Mouse (Mus musculus) ovary, postnatal 14 days (tissue): Measurements from ENCODE around the gene Gm527.
A peak's percentile ranks its signal among the peaks of the same experiment; 100 is the strongest.

ENCODE experiments used
- DNase-seq: peaks from one replicate; pipeline ENCODE4 v3.0.0; 2022; ENCODE audit warnings: low spot score

Gene Gm527

GRCm38 (mm10) chr12:64917578-64918471, at the start of gene Gm527:
Gene Gm527, plus strand, starts transcription at chr12:64917906.
- peak; percentile 92 for DNase-seq

GRCm38 (mm10) chr12:64871103-64871502, 46.6 kb upstream of the Gm527 start:
- no peak for DNase-seq

- peak; percentile 51 for DNase-seq
Observed at GRCm38 (mm10) chr12:64897060-64897730, 20.5 kb upstream of the Gm527 start.

- peak; percentile 45 for DNase-seq
Observed at GRCm38 (mm10) chr12:64902506-64902905, 15.2 kb upstream of the Gm527 start.

- no peak for DNase-seq
Observed at GRCm38 (mm10) chr12:64903186-64903585, 14.5 kb upstream of the Gm527 start.

- DNase-seq, result no peak
Observed at GRCm38 (mm10) chr12:64912996-64913395, 4.7 kb upstream of the Gm527 start.

GRCm38 (mm10) chr12:64916735-64917134, 971 bp upstream of the Gm527 start:
- no peak for DNase-seq

- DNase-seq, result peak; percentile 11
Observed at GRCm38 (mm10) chr12:64937493-64937892, 19.8 kb downstream of the Gm527 start.

GRCm38 (mm10) chr12:64964560-64964959, 46.9 kb downstream of the Gm527 start:
- no peak for DNase-seq

- peak; percentile 97 for DNase-seq
Observed at GRCm38 (mm10) chr12:64965124-64966026, 47.7 kb downstream of the Gm527 start, which contains the start of the genes Klhl28 and Togaram1. Gene Klhl28, minus strand, starts transcription at chr12:64965534. Gene Togaram1, plus strand, starts transcription at chr12:64965804.

- no peak for DNase-seq
Observed at GRCm38 (mm10) chr12:64966101-64966631, 48.5 kb downstream of the Gm527 start.

- DNase-seq, result peak; percentile 6
Observed at GRCm38 (mm10) chr12:64966652-64967435, 49.1 kb downstream of the Gm527 start.

- no peak for DNase-seq
Observed at GRCm38 (mm10) chr12:64967470-64967869, 49.8 kb downstream of the Gm527 start.

- no peak for DNase-seq
Observed at GRCm38 (mm10) chr12:64968067-64968466, 50.4 kb downstream of the Gm527 start.

GRCm38 (mm10) chr12:64971399-64971798, 53.7 kb downstream of the Gm527 start:
- DNase-seq, result no peak

GRCm38 (mm10) chr12:64972063-64972462, 54.4 kb downstream of the Gm527 start:
- no peak for DNase-seq
